Mouse (Mus musculus): Measurements from ENCODE around the gene B4galnt1. TPM values are rescaled to one million over a fixed set of nuclear protein-coding genes. Genes with fewer than 3 reads are reported as not detected.
"Not testable (repeated sequence)": the region's sequence is repeated elsewhere in the genome, so short reads cannot be mapped to it uniquely, and the experiment has no call there.

Gene B4galnt1
- total RNA-seq, 2 experiments from 2014 or later = 7.8 to 8.6 TPM

- DNase-seq (ENCODE audit: low spot score in 2 of 2) = no peak
Measured at GRCm38 (mm10) chr10:127140971-127141370, 24.1 kb upstream of the B4galnt1 start.

- DNase-seq (ENCODE audit: low spot score in 2 of 2) = no peak
Measured at GRCm38 (mm10) chr10:127141500-127141899, 23.5 kb upstream of the B4galnt1 start.

- DNase-seq (ENCODE audit: low spot score in 2 of 2) = no peak
Measured at GRCm38 (mm10) chr10:127143228-127143627, 21.8 kb upstream of the B4galnt1 start.

GRCm38 (mm10) chr10:127144536-127144935 is 20.5 kb upstream of the B4galnt1 start:
- DNase-seq (ENCODE audit: low spot score in 2 of 2) = no peak

- DNase-seq (ENCODE audit: low spot score in 2 of 2) = no peak
Measured at GRCm38 (mm10) chr10:127145303-127145702, 19.7 kb upstream of the B4galnt1 start.

- DNase-seq (ENCODE audit: low spot score in 2 of 2) = no peak
Measured at GRCm38 (mm10) chr10:127147135-127147534, 17.9 kb upstream of the B4galnt1 start.

- no peak for DNase-seq (ENCODE audit: low spot score in 2 of 2)
Measured at GRCm38 (mm10) chr10:127150471-127150872, 14.6 kb upstream of the B4galnt1 start.

- not testable (repeated sequence) for DNase-seq (ENCODE audit: low spot score in 2 of 2)
Measured at GRCm38 (mm10) chr10:127151233-127151632, 13.8 kb upstream of the B4galnt1 start.

- DNase-seq (ENCODE audit: low spot score in 2 of 2) = not testable (repeated sequence)
Measured at GRCm38 (mm10) chr10:127152556-127152955, 12.5 kb upstream of the B4galnt1 start.

GRCm38 (mm10) chr10:127153323-127153722 is 11.7 kb upstream of the B4galnt1 start:
- DNase-seq (ENCODE audit: low spot score in 2 of 2) = no peak

GRCm38 (mm10) chr10:127154241-127154640 is 10.8 kb upstream of the B4galnt1 start:
- no peak for DNase-seq (ENCODE audit: low spot score in 2 of 2)

GRCm38 (mm10) chr10:127154652-127155051 is 10.4 kb upstream of the B4galnt1 start:
- no peak for DNase-seq (ENCODE audit: low spot score in 2 of 2)

- no peak for DNase-seq (ENCODE audit: low spot score in 2 of 2)
Measured at GRCm38 (mm10) chr10:127156089-127156488, 8.9 kb upstream of the B4galnt1 start.

- no peak for DNase-seq (ENCODE audit: low spot score in 2 of 2)
Measured at GRCm38 (mm10) chr10:127156511-127156910, 8.5 kb upstream of the B4galnt1 start.

GRCm38 (mm10) chr10:127158471-127158870 is 6.6 kb upstream of the B4galnt1 start:
- DNase-seq (ENCODE audit: low spot score in 2 of 2) = no peak

- DNase-seq (ENCODE audit: low spot score in 2 of 2) = no peak
Measured at GRCm38 (mm10) chr10:127160081-127160480, 4.9 kb upstream of the B4galnt1 start.

- DNase-seq (ENCODE audit: low spot score in 2 of 2) = no peak
Measured at GRCm38 (mm10) chr10:127160728-127161127, 4.3 kb upstream of the B4galnt1 start.

- DNase-seq (ENCODE audit: low spot score in 2 of 2) = not testable (repeated sequence)
Measured at GRCm38 (mm10) chr10:127162771-127163261, 2.2 kb upstream of the B4galnt1 start.

GRCm38 (mm10) chr10:127164190-127164589 is 835 bp upstream of the B4galnt1 start:
- no peak for DNase-seq (ENCODE audit: low spot score in 2 of 2)

- peak in 1 of 2 experiments; percentile 40 for DNase-seq (ENCODE audit: low spot score in 2 of 2)
Measured at GRCm38 (mm10) chr10:127165354-127165653, 279 bp downstream of the B4galnt1 start.

- DNase-seq (ENCODE audit: low spot score in 2 of 2) = peak; percentile 35 to 46
Measured at GRCm38 (mm10) chr10:127165654-127166403, 804 bp downstream of the B4galnt1 start.

GRCm38 (mm10) chr10:127166404-127166715 is 1.3 kb downstream of the B4galnt1 start:
- no peak for DNase-seq (ENCODE audit: low spot score in 2 of 2)

Measured in adrenal gland, adult 18-20 months (tissue).